Mouse (Mus musculus): Measurements from ENCODE around the gene Vmn1r204.
"Not testable (repeated sequence)": the region's sequence is repeated elsewhere in the genome, so short reads cannot be mapped to it uniquely, and the experiment has no call there.

Gene Vmn1r204

GRCm38 (mm10) chr13:22552898-22553297 is at the start of gene Vmn1r204:
Gene Vmn1r204, plus strand, starts transcription at chr13:22553198.
- DNase-seq: not testable (repeated sequence)

DNA sequence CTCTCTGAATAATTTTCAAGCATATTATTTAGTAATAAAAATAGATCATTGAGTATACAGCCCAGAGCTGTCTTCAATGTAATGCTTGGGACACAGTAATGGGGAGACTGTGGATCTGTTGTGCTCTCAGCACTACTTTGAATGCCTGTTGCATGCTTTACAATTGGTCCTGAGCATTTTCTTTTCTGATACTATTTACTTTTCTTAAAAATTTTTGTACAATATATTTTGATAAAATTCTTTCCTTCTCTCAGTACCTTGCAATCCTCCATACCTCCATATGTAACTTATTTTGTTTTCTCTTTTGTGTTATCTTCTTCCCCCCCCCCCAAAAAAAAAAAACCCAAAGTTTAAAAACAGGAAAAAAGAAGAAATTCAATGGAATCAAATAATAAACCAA is 47.7 kb upstream of the Vmn1r204 start, which contains the start of gene Vmn1r202:
TSS of gene Vmn1r202 (minus strand) at position 101 of the 400 bp plus-strand sequence.
- no peak for DNase-seq

- no peak for DNase-seq
Measured at GRCm38 (mm10) chr13:22517814-22518213, 35.2 kb upstream of the Vmn1r204 start, which contains the start of gene Vmn1r203. Gene Vmn1r203, plus strand, starts transcription at chr13:22518114.

- not testable (repeated sequence) for DNase-seq
Measured at GRCm38 (mm10) chr13:22574911-22575310, 21.9 kb downstream of the Vmn1r204 start.

- not testable (repeated sequence) for DNase-seq
Measured at GRCm38 (mm10) chr13:22583336-22583735, 30.3 kb downstream of the Vmn1r204 start.

DNA sequence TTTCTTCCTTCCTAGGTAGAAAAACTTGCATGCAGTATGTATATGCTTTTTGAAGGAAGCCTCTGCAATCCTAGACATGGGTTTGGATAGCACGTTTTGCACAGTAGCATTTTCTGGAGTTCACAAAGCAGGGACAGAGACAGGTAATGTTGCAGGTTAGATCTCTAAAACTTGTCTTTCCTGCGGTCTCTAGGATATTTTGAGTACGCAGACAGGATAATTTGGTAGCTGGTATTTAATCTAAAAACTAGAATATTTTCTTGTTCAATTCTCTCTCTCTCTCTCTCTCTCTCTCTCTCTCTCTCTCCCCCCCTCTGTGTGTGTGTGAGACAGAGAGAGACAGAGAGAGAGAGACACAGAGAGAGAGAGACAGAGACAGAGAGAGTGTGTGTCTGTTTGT is 39.9 kb downstream of the Vmn1r204 start, which contains the start of gene Vmn1r205:
TSS of gene Vmn1r205 (minus strand) at position 101 of the 400 bp plus-strand sequence.
- no peak for DNase-seq
